In genomic region chr15:97327500-97328081, GRCm38 (mm10) we compare ENCODE assay signal across 8 mouse cellular contexts.
A peak's percentile ranks its signal among the peaks of the same experiment; 100 is the strongest.
DNase-seq lines count a peak whose midpoint lies in the region; ATAC-seq lines count a peak whose summit lies in the region.

No protein-coding gene starts in this region.

- H3K9ac ChIP-seq in hindbrain, embryonic 11.5 days (ENCODE audit: low read depth, low read length): no peak overlapping the region
- no peak overlapping the region for H3K9ac ChIP-seq in hindbrain, embryonic 12.5 days

- H3K4me3 ChIP-seq in hindbrain, embryonic 11.5 days (ENCODE audit: low read depth, low read length): no peak overlapping the region
- H3K4me3 ChIP-seq in hindbrain, embryonic 12.5 days: no peak overlapping the region

- no peaks in the 10 kb centered on the region for H3K4me1 ChIP-seq in hindbrain, embryonic 11.5 days (replicated peaks; ENCODE audit: control insufficient read depth, insufficient read depth, low read length)
- H3K4me1 ChIP-seq in hindbrain, embryonic 12.5 days: no peaks in the 10 kb centered on the region; the same call in 1 of the 2 replicates

- WGBS in hindbrain, embryonic 11.5 days: 66% methylated on average over 18 of the region's 18 CpGs
- WGBS in hindbrain, embryonic 12.5 days: 64% methylated on average over 17 of the region's 18 CpGs

- no peaks in the 10 kb centered on the region for H3K27me3 ChIP-seq in hindbrain, embryonic 11.5 days (ENCODE audit: control insufficient read depth, insufficient read depth, low read length)
- no peaks in the 10 kb centered on the region for H3K27me3 ChIP-seq in hindbrain, embryonic 12.5 days

- H3K27ac ChIP-seq in hindbrain, embryonic 11.5 days (ENCODE audit: low read depth, low read length): no peak overlapping the region
- H3K27ac ChIP-seq in hindbrain, embryonic 12.5 days: no peak overlapping the region

- H3K36me3 ChIP-seq in hindbrain, embryonic 11.5 days (ENCODE audit: control insufficient read depth, insufficient read depth, low read length): no peaks in the 10 kb centered on the region
- no peaks in the 10 kb centered on the region for H3K36me3 ChIP-seq in hindbrain, embryonic 12.5 days

- no peaks in the 10 kb centered on the region for H3K9me3 ChIP-seq in hindbrain, embryonic 11.5 days (ENCODE audit: control insufficient read depth, low read length)
- no peaks in the 10 kb centered on the region; the same call in 1 of the 2 replicates for H3K9me3 ChIP-seq in hindbrain, embryonic 12.5 days (replicated peaks)

- ATAC-seq in hindbrain, embryonic 11.5 days (ENCODE audit: low FRiP score): no peak
- no peak for ATAC-seq in hindbrain, embryonic 12.5 days (ENCODE audit: low FRiP score)
- ATAC-seq in frontal cortex, adult (ENCODE audit: low TSS enrichment): no peak

- DNase-seq in hindbrain, embryonic 11.5 days (ENCODE audit: low spot score): peak; percentile 57
- DNase-seq in ES-CJ7 (ENCODE audit: low read depth, low spot score): peak; percentile 93
- peak; percentile 71 for DNase-seq in c-Kit-positive CD71-positive TER-119-positive erythroid progenitor cells, embryonic 14.5 days (ENCODE audit: low spot score)
- peak; percentile 58 for DNase-seq in lung, postnatal 14 days
- peak; percentile 20 to 64 for DNase-seq in thymus, postnatal 10 days (ENCODE audit: low spot score in 2 of 2)
- no peak for DNase-seq in ovary, postnatal 14 days (ENCODE audit: low spot score)

- H3K4me2 ChIP-seq in hindbrain, embryonic 11.5 days (replicated peaks; ENCODE audit: low read depth, low read length): no peak overlapping the region
- H3K4me2 ChIP-seq in hindbrain, embryonic 12.5 days (replicated peaks): no peak overlapping the region
